Mouse (Mus musculus): Measurements from ENCODE around the gene Ptdss2.

DNA sequence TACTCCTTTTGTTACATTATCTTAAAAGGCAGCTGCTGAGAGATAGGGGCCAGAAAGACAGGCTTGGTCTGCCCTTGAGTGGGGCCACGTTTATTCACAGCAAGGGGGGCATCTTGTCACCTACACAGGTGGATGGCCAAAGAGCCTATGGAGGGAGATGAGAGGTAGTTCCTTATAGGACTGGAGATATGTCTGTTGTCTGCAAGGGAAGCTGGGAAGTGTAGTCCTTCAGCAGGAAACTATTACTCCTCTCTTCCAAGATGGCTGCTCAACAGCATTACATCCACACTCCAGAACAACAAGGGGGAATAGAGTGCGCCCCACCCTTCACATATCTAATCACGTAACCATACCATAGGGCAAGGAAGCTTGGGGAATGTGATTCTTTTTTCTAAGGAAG, 2.7 kb upstream of the Ptdss2 start:
- no peak for TF ChIP-seq POLR2A (IDR thresholded peaks at IDR 0.05; ENCODE audit: borderline replicate concordance, extremely low read depth, low read depth, low read length)
- TF ChIP-seq CTCF (IDR thresholded peaks at IDR 0.05; ENCODE audit: insufficient read depth, low read length), result no peak

All from lung, adult 2 months (tissue).